Mouse (Mus musculus) midbrain, embryonic 11.5 days (tissue): ENCODE measurements around the gene Rgs12. TPM values are rescaled to one million over a fixed set of nuclear protein-coding genes. Genes with fewer than 3 reads are reported as not detected.

Source experiments
- ATAC-seq: fragments of 200-750 bp; cut with Nextera tagmentation; 2 replicates; pipeline ENCODE4 v1.8.0; 2017; ENCODE audit warnings: moderate TSS enrichment, moderate library complexity; ENCODE audit not compliant: low FRiP score
- DNase-seq: peaks from one replicate; pipeline ENCODE4 v3.0.0; 2015; ENCODE audit warnings: low spot score; ENCODE audit errors: missing footprints
- H3K27ac ChIP-seq: fragments of 300-500 bp; sonication (generic); 2 replicates; pipeline ENCODE4 v1.5.1; 2014; ENCODE audit warnings: low read depth, low read length
- H3K27me3 ChIP-seq: fragments of 300-500 bp; sonication (generic); 2 replicates; pipeline ENCODE4 v1.6.1; 2014; ENCODE audit warnings: mild to moderate bottlenecking, low read length, moderate library complexity, mixed read lengths; ENCODE audit not compliant: control insufficient read depth, insufficient read depth
- H3K36me3 ChIP-seq: fragments of 300-500 bp; sonication (generic); 2 replicates; pipeline ENCODE4 v1.6.1; 2014; ENCODE audit warnings: mild to moderate bottlenecking, low read length, moderate library complexity, mixed read lengths; ENCODE audit not compliant: control insufficient read depth, insufficient read depth
- H3K4me1 ChIP-seq: fragments of 300-500 bp; sonication (generic); 2 replicates; pipeline ENCODE4 v1.6.1; 2014; ENCODE audit warnings: low read length; ENCODE audit not compliant: control insufficient read depth, insufficient read depth
- H3K4me2 ChIP-seq: fragments of 300-500 bp; sonication (generic); 2 replicates; pipeline ENCODE4 v1.6.1; 2014; ENCODE audit warnings: mild to moderate bottlenecking, moderate library complexity
- H3K4me3 ChIP-seq: fragments of 300-500 bp; sonication (generic); 2 replicates; pipeline ENCODE4 v1.5.1; 2014; ENCODE audit warnings: low read depth, low read length
- H3K9ac ChIP-seq: fragments of 300-500 bp; sonication (generic); 2 replicates; pipeline ENCODE4 v1.6.1; 2014; ENCODE audit warnings: low read length
- H3K9me3 ChIP-seq: fragments of 300-500 bp; sonication (generic); 2 replicates; pipeline ENCODE4 v1.6.1; 2016; ENCODE audit warnings: low read length; ENCODE audit not compliant: control insufficient read depth
- WGBS: fragments of 180-500 bp; shearing (Covaris S2); extraction: QIAGEN DNeasy Blood & Tissue Kit; methylation state at CpG from one replicate; pipeline ENCODE4 v1.1.7; 2014; 5-methylcytosine and 5-hydroxymethylcytosine counted together
- polyA plus RNA-seq: library from polyadenylated mRNA; unstranded; fragments of >200 nt; fragmentation: Nextera tagmentation; extraction: Ambion mirVana; gene quantifications from 2 replicates; pipeline ENCODE4 v1.2.1, GENCODE M21; 2014

Rgs12 gene
- polyA plus RNA-seq, 1 experiment from 2014 or later, result 49.0 TPM

GRCm38 (mm10) chr5:35006599-35006998, 57.4 kb downstream of the Rgs12 start:
- H3K27ac ChIP-seq, result no peak overlapping the region
- no peak overlapping the region for H3K9ac ChIP-seq
- H3K27me3 ChIP-seq, result no peaks in the 10 kb centered on the region
- WGBS, result 86% methylated on average over 2 of the region's 2 CpGs
- ATAC-seq, result no peak
- no peaks in the 10 kb centered on the region for H3K9me3 ChIP-seq
- no peak overlapping the region for H3K4me3 ChIP-seq
- 0 out of 2 replicates have a peak, but pooled peaks cover 5% of the 10 kb centered on the region for H3K36me3 ChIP-seq
- no peak overlapping the region for H3K4me2 ChIP-seq
- DNase-seq, result no peak
- H3K4me1 ChIP-seq, result no peaks in the 10 kb centered on the region

- Histone ChIP-seq H3K4me3 (no peak overlapping the region), H3K4me1 (peaks cover 6% of the 10 kb centered on the region), H3K4me2 (no peak overlapping the region), H3K36me3 (0 out of 2 replicates have a peak, but pooled peaks cover 4% of the 10 kb centered on the region), H3K9me3 (no peaks in the 10 kb centered on the region), H3K27me3 (no peaks in the 10 kb centered on the region), H3K9ac (no peak overlapping the region), H3K27ac (no peak overlapping the region)
- no peak for ATAC-seq
- 96% methylated on average over 4 of the region's 4 CpGs for WGBS
- DNase-seq, result no peak
Observed at GRCm38 (mm10) chr5:35009163-35009562, 59.9 kb downstream of the Rgs12 start.

- Histone ChIP-seq H3K4me3 (no peak overlapping the region), H3K4me2 (no peak overlapping the region), H3K27me3 (no peaks in the 10 kb centered on the region), H3K9me3 (no peaks in the 10 kb centered on the region), H3K36me3 (0 out of 2 replicates have a peak, but pooled peaks cover 2% of the 10 kb centered on the region), H3K9ac (no peak overlapping the region), H3K4me1 (peaks cover 8% of the 10 kb centered on the region), H3K27ac (no peak overlapping the region)
- DNase-seq (no peak), ATAC-seq (no peak)
- 87% methylated on average over 5 of the region's 5 CpGs for whole genome bisulfite sequencing
Observed at GRCm38 (mm10) chr5:35010656-35011055, 61.4 kb downstream of the Rgs12 start.

- 97% methylated on average over 6 of the region's 6 CpGs for WGBS
- Histone ChIP-seq H3K4me2 (no peak overlapping the region), H3K4me3 (no peak overlapping the region), H3K9ac (no peak overlapping the region), H3K9me3 (no peaks in the 10 kb centered on the region), H3K27me3 (no peaks in the 10 kb centered on the region), H3K36me3 (no peaks in the 10 kb centered on the region), H3K4me1 (peaks cover 8% of the 10 kb centered on the region), H3K27ac (no peak overlapping the region)
- DNase-seq (no peak), ATAC-seq (no peak)
Observed at GRCm38 (mm10) chr5:35011156-35011923, 62.1 kb downstream of the Rgs12 start.

GRCm38 (mm10) chr5:35014036-35014435, 64.8 kb downstream of the Rgs12 start:
- WGBS, result 57% methylated on average over 6 of the region's 6 CpGs
- Histone ChIP-seq H3K27me3 (no peaks in the 10 kb centered on the region), H3K4me1 (peaks cover 8% of the 10 kb centered on the region), H3K36me3 (no peaks in the 10 kb centered on the region; the same call in 1 of the 2 replicates), H3K4me2 (no peak overlapping the region), H3K9me3 (no peaks in the 10 kb centered on the region), H3K27ac (peak overlapping the region; percentile 65), H3K4me3 (no peak overlapping the region), H3K9ac (peak overlapping the region; percentile 24; the same call in 1 of the 2 replicates)
- DNase-seq (no peak), ATAC-seq (peak; percentile 76)

- WGBS, result 86% methylated on average over 9 of the region's 9 CpGs
- ATAC-seq (no peak), DNase-seq (no peak)
- H3K9ac ChIP-seq, result no peak overlapping the region
- H3K9me3 ChIP-seq, result no peaks in the 10 kb centered on the region
- H3K27me3 ChIP-seq, result no peaks in the 10 kb centered on the region
- H3K4me1 ChIP-seq, result no peaks in the 10 kb centered on the region
- no peak overlapping the region for H3K27ac ChIP-seq
- no peak overlapping the region for H3K4me2 ChIP-seq
- H3K4me3 ChIP-seq, result no peak overlapping the region
- H3K36me3 ChIP-seq, result peaks cover 7% of the 10 kb centered on the region
Observed at GRCm38 (mm10) chr5:35019673-35020300, 70.5 kb downstream of the Rgs12 start.

GRCm38 (mm10) chr5:35020410-35021241, 71.4 kb downstream of the Rgs12 start:
- Histone ChIP-seq H3K36me3 (peaks cover 7% of the 10 kb centered on the region), H3K27ac (no peak overlapping the region), H3K27me3 (no peaks in the 10 kb centered on the region), H3K9ac (no peak overlapping the region), H3K9me3 (no peaks in the 10 kb centered on the region), H3K4me1 (no peaks in the 10 kb centered on the region), H3K4me3 (no peak overlapping the region), H3K4me2 (no peak overlapping the region)
- DNase-seq, result no peak
- no peak for ATAC-seq
- WGBS, result 90% methylated on average over 9 of the region's 9 CpGs

GRCm38 (mm10) chr5:35024975-35025374, 75.7 kb downstream of the Rgs12 start:
- Histone ChIP-seq H3K4me3 (no peak overlapping the region), H3K4me2 (no peak overlapping the region), H3K4me1 (no peaks in the 10 kb centered on the region), H3K9ac (no peak overlapping the region), H3K27me3 (no peaks in the 10 kb centered on the region), H3K9me3 (no peaks in the 10 kb centered on the region), H3K27ac (no peak overlapping the region), H3K36me3 (peaks cover 30% of the 10 kb centered on the region)
- ATAC-seq (peak; percentile 67), DNase-seq (peak; percentile 93)
- WGBS, result 36% methylated on average over 2 of the region's 2 CpGs
